Mouse (Mus musculus) heart, embryonic 10.5 days (tissue): Measurements from ENCODE around the gene Gm45716. TPM values are rescaled to one million over a fixed set of nuclear protein-coding genes. Genes with fewer than 3 reads are reported as not detected.

ENCODE experiments used
- DNase-seq: peaks from one replicate; pipeline ENCODE4 v3.0.0-alpha.2; 2017; ENCODE audit warnings: low spot score
- H3K27ac ChIP-seq: fragments of 300-500 bp; sonication (generic); 2 replicates; pipeline ENCODE4 v1.5.1; 2016; ENCODE audit warnings: mild to moderate bottlenecking
- H3K27me3 ChIP-seq: fragments of 300-500 bp; sonication (generic); 2 replicates; pipeline ENCODE4 v1.6.1; 2016; ENCODE audit warnings: mild to moderate bottlenecking; ENCODE audit not compliant: poor library complexity, insufficient read depth, severe bottlenecking
- H3K36me3 ChIP-seq: fragments of 300-500 bp; sonication (generic); 2 replicates; pipeline ENCODE4 v1.6.1; 2016; ENCODE audit warnings: mild to moderate bottlenecking, moderate library complexity
- H3K4me1 ChIP-seq: fragments of 300-500 bp; sonication (generic); 2 replicates; pipeline ENCODE4 v1.6.1; 2016; ENCODE audit warnings: mild to moderate bottlenecking
- H3K4me3 ChIP-seq: fragments of 300-500 bp; sonication (generic); 2 replicates; pipeline ENCODE4 v1.5.1; 2016; ENCODE audit warnings: mild to moderate bottlenecking, moderate library complexity
- H3K9me3 ChIP-seq: fragments of 300-500 bp; sonication (generic); 2 replicates; pipeline ENCODE4 v1.6.1; 2016; ENCODE audit warnings: mild to moderate bottlenecking, moderate library complexity
- WGBS: fragments of 180-500 bp; shearing (Covaris S2); methylation state at CpG from one replicate; pipeline ENCODE4 v1.1.7; 2016; 5-methylcytosine and 5-hydroxymethylcytosine counted together
- polyA plus RNA-seq: library from polyadenylated mRNA; unstranded; fragments of >200 nt; fragmentation: Nextera tagmentation; extraction: Ambion mirVana; gene quantifications from 2 replicates; pipeline ENCODE4 v1.2.1, GENCODE M21; 2016

Gene Gm45716
- polyA plus RNA-seq, 1 experiment from 2014 or later: 47.3 TPM

GRCm38 (mm10) chr11:90227000-90227922, 39.8 kb downstream of the Gm45716 start:
- H3K4me3 ChIP-seq: no peak overlapping the region
- no peak overlapping the region for H3K27ac ChIP-seq
- H3K4me1 ChIP-seq: peaks cover 30% of the 10 kb centered on the region
- 70% methylated on average over 12 of the region's 12 CpGs for WGBS
- no peak for DNase-seq
- H3K36me3 ChIP-seq: no peaks in the 10 kb centered on the region
- no peaks in the 10 kb centered on the region for H3K27me3 ChIP-seq
- H3K9me3 ChIP-seq: no peaks in the 10 kb centered on the region

DNA sequence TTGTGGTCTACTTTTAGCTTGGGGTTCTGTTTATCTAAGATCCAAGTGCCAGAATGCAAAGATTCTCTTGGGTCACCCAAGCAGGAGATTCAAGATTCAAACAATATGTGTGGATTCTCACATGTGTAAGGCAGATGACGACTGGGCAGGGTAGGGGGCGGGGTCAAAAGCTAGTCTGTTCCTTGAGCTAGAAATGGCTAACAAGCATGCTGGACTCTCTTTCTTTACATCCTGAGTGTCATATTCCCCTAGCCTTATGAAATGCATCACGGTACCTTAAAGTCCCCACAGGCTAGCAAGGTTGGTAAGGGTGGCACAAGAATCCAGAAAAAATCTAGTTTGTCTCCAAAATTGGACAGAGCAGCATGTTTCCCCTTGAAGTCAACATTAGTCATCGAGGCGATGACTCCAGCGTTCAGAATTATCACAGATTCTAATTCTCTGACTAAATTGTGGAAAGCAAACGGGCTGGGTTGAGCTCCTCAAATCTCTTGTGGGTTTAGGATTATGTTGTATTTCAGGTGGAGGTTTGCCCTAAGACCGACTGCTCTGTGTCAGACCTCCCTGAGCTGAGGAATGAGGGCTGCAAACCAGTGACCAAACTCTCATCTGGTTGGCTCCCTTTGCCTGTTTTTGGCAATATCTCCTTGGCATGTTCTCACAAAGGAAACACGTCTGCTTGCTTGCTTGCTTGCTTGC, 40.9 kb downstream of the Gm45716 start:
- H3K4me3 ChIP-seq: no peak overlapping the region
- H3K36me3 ChIP-seq: no peaks in the 10 kb centered on the region
- H3K27ac ChIP-seq: no peak overlapping the region
- H3K9me3 ChIP-seq: no peaks in the 10 kb centered on the region
- H3K4me1 ChIP-seq: peaks cover 35% of the 10 kb centered on the region
- WGBS: 79% methylated on average over 9 of the region's 9 CpGs
- H3K27me3 ChIP-seq: no peaks in the 10 kb centered on the region
- no peak for DNase-seq

DNA sequence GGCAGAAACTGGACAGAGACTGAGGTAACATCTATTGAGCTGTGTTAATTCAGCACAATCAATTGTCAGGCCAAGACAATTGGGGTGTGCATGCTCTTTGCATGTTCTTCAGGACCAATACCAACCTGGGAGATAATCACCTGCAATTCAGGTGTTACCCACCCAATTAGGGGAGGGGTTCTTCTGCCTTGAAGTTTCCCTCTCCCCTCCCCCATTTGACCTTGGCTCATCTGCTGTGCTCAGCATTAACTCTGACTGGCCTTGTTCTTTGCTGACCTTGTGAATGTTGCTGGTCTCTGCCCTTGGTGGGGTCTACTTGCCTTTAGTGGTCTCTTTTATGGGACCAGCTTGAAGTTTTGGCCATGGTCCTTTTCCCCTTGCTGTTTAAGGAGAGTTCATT, 42.3 kb downstream of the Gm45716 start:
- H3K4me3 ChIP-seq: no peak overlapping the region
- H3K27ac ChIP-seq: peak overlapping the region; percentile 47; the same call in 1 of the 2 replicates
- no peaks in the 10 kb centered on the region for H3K36me3 ChIP-seq
- no peaks in the 10 kb centered on the region for H3K9me3 ChIP-seq
- H3K4me1 ChIP-seq: peaks cover 31% of the 10 kb centered on the region
- H3K27me3 ChIP-seq: no peaks in the 10 kb centered on the region
- DNase-seq: no peak

GRCm38 (mm10) chr11:90230671-90231070, 43.2 kb downstream of the Gm45716 start:
- peak overlapping the region; percentile 47 for H3K27ac ChIP-seq
- H3K27me3 ChIP-seq: no peaks in the 10 kb centered on the region
- 57% methylated on average over 2 of the region's 2 CpGs for WGBS
- H3K9me3 ChIP-seq: no peaks in the 10 kb centered on the region
- H3K4me3 ChIP-seq: no peak overlapping the region
- H3K36me3 ChIP-seq: no peaks in the 10 kb centered on the region
- H3K4me1 ChIP-seq: peaks cover 22% of the 10 kb centered on the region
- no peak for DNase-seq

DNA sequence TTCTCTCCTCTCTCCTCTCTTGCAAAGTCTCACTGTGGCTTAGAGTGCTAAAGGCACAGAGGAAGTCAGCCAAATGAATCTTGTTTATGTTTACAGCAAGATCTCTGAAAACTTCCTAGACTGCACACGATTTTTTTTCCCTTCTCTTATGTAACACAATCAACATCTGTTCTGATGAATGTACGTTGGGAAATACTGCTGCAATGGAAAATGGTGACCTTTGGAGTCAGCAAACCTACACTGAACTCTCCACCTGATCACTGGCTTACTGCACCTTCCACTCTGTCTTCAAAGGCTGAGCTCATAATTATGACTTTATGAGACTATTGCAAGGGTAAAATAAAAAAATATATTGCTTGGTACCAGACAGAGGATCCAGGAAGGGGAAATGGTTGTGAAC, 44.1 kb downstream of the Gm45716 start:
- no peak for DNase-seq
- 61% methylated on average over 2 of the region's 2 CpGs for WGBS

GRCm38 (mm10) chr11:90232685-90233084, 45.2 kb downstream of the Gm45716 start:
- WGBS: 33% methylated on average over 4 of the region's 4 CpGs

More for the DNA sequence above, 44.1 kb downstream of the Gm45716 start:
- no peaks in the 10 kb centered on the region for H3K27me3 ChIP-seq
- H3K27ac ChIP-seq: no peak overlapping the region
- H3K36me3 ChIP-seq: no peaks in the 10 kb centered on the region
- no peaks in the 10 kb centered on the region for H3K9me3 ChIP-seq
- H3K4me3 ChIP-seq: no peak overlapping the region
- H3K4me1 ChIP-seq: peaks cover 20% of the 10 kb centered on the region

DNA sequence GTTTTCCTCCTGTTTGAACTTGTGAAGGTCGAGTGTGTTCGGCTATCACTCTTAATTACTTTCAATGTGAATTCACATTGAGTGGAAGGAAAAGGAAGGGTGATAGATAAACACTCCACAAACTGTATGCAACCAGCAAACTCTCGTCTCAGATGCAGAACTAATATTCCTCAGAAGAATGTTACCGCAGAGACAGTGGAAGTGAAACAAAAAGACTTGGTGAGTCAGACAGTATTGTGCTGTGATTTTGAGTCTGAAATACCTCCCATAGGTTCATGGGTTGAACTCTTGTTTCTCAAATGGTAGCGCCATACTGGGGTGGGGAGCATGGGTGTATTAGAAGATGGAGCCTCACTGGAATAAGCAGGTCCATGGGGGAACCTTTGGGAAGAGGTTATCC, 47.7 kb downstream of the Gm45716 start:
- Histone ChIP-seq H3K36me3 (no peaks in the 10 kb centered on the region), H3K4me3 (no peak overlapping the region), H3K9me3 (no peaks in the 10 kb centered on the region), H3K4me1 (peaks cover 18% of the 10 kb centered on the region), H3K27ac (no peak overlapping the region), H3K27me3 (no peaks in the 10 kb centered on the region)
- 76% methylated on average over 5 of the region's 5 CpGs for WGBS
- DNase-seq: no peak

More at GRCm38 (mm10) chr11:90232685-90233084, 45.2 kb downstream of the Gm45716 start:
- peaks cover 20% of the 10 kb centered on the region for H3K4me1 ChIP-seq
- no peaks in the 10 kb centered on the region for H3K9me3 ChIP-seq
- H3K27ac ChIP-seq: no peak overlapping the region
- no peak for DNase-seq
- no peaks in the 10 kb centered on the region for H3K36me3 ChIP-seq
- no peak overlapping the region for H3K4me3 ChIP-seq
- H3K27me3 ChIP-seq: no peaks in the 10 kb centered on the region

DNA sequence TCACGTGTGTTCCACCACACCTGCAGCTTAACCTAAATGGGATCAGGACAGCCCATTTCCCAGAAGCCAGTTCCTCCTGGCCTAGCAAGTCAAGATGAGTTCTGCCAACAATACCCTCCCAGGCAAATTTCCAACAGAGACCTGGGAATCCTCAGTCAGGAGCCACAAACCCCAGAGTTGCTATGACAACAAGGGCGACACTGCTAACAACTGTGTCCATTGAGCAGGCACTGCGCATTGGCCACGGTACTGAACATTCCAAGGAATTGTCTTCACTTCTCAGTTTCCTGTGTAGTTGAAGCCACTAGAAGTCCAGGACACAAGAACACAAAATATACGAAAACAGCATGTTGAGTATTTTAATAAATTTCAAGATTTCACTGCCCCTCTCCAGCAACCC, 50.1 kb downstream of the Gm45716 start:
- Histone ChIP-seq H3K27me3 (no peaks in the 10 kb centered on the region), H3K27ac (no peak overlapping the region), H3K36me3 (no peaks in the 10 kb centered on the region), H3K4me3 (no peak overlapping the region), H3K4me1 (peaks cover 21% of the 10 kb centered on the region), H3K9me3 (no peaks in the 10 kb centered on the region)
- 73% methylated on average over 5 of the region's 5 CpGs for WGBS
- no peak for DNase-seq

DNA sequence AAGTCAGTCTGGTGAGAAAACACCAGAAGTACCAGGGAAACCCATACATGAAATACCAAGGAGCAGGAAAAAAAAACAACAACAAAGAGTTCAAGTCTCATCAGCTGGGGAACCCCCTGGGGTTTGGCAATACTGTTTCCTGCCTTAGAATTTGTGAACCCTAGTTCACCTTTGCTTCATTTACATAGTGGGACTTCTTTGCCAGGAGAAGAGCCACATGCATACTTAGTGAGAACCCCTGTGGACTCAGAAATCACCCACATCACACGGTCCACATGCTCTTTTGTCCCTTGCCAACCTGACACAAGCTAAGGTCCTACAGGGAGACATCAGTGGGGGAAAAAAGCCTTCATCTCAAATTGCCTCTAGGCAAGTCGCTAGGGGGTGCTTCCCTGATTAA, 51.2 kb downstream of the Gm45716 start:
- H3K4me3 ChIP-seq: no peak overlapping the region
- H3K27ac ChIP-seq: no peak overlapping the region
- H3K9me3 ChIP-seq: no peaks in the 10 kb centered on the region
- peaks cover 19% of the 10 kb centered on the region for H3K4me1 ChIP-seq
- DNase-seq: no peak
- WGBS: 27% methylated on average over 2 of the region's 2 CpGs
- H3K36me3 ChIP-seq: no peaks in the 10 kb centered on the region
- no peaks in the 10 kb centered on the region for H3K27me3 ChIP-seq

- Histone ChIP-seq H3K27ac (no peak overlapping the region), H3K4me3 (no peak overlapping the region), H3K27me3 (no peaks in the 10 kb centered on the region), H3K4me1 (peaks cover 19% of the 10 kb centered on the region), H3K9me3 (no peaks in the 10 kb centered on the region), H3K36me3 (no peaks in the 10 kb centered on the region)
- 18% methylated on average over 6 of the region's 6 CpGs for WGBS
- no peak for DNase-seq
Observed at GRCm38 (mm10) chr11:90240652-90241330, 53.3 kb downstream of the Gm45716 start.

- WGBS: 79% methylated on average over 2 of the region's 2 CpGs
- Histone ChIP-seq H3K36me3 (no peaks in the 10 kb centered on the region), H3K27me3 (no peaks in the 10 kb centered on the region), H3K4me3 (no peak overlapping the region), H3K4me1 (peaks cover 19% of the 10 kb centered on the region), H3K27ac (no peak overlapping the region), H3K9me3 (no peaks in the 10 kb centered on the region)
- DNase-seq: no peak
Observed at GRCm38 (mm10) chr11:90241874-90242273, 54.4 kb downstream of the Gm45716 start.

GRCm38 (mm10) chr11:90243300-90243699, 55.8 kb downstream of the Gm45716 start:
- Histone ChIP-seq H3K27ac (no peak overlapping the region), H3K36me3 (no peaks in the 10 kb centered on the region), H3K4me1 (peaks cover 19% of the 10 kb centered on the region), H3K27me3 (no peaks in the 10 kb centered on the region), H3K9me3 (no peaks in the 10 kb centered on the region), H3K4me3 (no peak overlapping the region)
- 88% methylated on average over 2 of the region's 2 CpGs for WGBS
- no peak for DNase-seq

DNA sequence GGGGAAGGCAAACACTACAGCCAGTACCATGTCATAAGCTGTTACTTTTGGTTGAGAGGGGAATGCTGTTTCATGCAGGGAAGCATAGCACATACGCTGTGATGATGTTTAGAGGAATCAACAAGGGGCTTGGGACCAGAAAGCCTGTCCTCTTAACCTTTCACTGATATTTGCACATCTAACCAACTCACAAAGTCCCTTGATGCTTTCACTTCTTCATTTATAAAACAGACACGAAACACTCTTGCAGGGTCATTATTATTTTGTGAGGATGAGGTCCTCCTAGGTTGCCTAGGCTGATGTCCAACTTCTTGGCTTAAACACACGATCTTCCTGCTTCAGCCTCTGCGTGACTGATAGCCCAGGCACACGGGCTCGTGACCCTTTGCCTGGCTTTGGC, 58.1 kb downstream of the Gm45716 start:
- Histone ChIP-seq H3K9me3 (no peaks in the 10 kb centered on the region), H3K27me3 (no peaks in the 10 kb centered on the region), H3K4me1 (peaks cover 23% of the 10 kb centered on the region), H3K27ac (no peak overlapping the region), H3K36me3 (no peaks in the 10 kb centered on the region), H3K4me3 (no peak overlapping the region)
- DNase-seq: no peak
- 81% methylated on average over 6 of the region's 6 CpGs for WGBS
